Mouse (Mus musculus): Measurements from ENCODE around the gene Nsun6.

GRCm38 (mm10) chr2:15058227-15058626, 3.4 kb upstream of the Nsun6 start:
- TF ChIP-seq CTCF (IDR thresholded peaks at IDR 0.05; ENCODE audit: extremely low read depth, insufficient read depth, insufficient read length, insufficient replicate concordance) (no peak), POLR2A (IDR thresholded peaks at IDR 0.05; ENCODE audit: low read depth, low read length) (no peak)

Data from spleen, adult 2 months (tissue).